Mouse (Mus musculus) gastrocnemius, adult 8-10 months (tissue): ENCODE results near the gene Cntrob. TPM values are rescaled to one million over a fixed set of nuclear protein-coding genes. Genes with fewer than 3 reads are reported as not detected.

Experiments
- DNase-seq, 2 experiments: peaks; one replicate each; pipeline ENCODE4 v3.0.0; 2022; ENCODE audit warnings: low spot score in 2 of 2
- total RNA-seq, 4 experiments: library from RNA; stranded (reverse); gene quantifications; 2 replicates each; pipeline ENCODE4 v1.2.4; 2022

The Cntrob gene
- total RNA-seq, 4 experiments from 2014 or later, result 0.72 to 1.5 (median 0.88) TPM

DNA sequence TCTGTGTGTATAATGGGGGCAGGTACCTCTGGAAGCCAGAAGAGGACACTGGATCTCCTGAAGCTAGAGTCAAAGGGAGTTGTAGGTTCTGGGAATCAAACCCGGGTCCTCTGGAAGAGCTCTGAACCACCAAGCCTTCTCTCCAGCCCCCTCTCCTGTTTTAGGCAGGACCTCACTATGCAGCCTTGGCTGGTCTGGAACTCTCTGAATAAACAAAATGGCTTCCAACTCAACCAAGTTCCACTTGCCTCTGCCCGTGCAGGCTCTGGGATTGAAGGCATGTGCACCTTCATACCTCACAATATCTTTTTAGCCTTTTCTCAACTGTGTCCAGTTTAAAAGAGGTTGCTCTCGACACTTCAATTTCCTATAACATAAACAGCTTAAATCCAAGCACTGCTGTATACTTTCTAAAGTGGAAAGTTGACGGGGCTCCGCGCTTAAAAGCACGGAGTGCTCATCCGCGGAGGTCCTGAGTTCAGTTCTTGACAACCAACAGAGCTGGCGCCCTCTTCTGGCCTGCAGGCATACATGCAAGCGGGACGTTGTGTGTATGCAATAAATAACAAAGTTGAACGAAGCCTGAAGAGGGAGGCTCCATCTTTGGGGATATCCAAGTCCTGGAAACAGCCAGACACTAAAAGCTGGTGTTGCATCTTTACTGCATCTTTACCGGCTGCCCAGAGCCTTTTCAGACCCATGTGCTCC lies 72.3 kb downstream of the Cntrob start:
- no peak for DNase-seq

DNA sequence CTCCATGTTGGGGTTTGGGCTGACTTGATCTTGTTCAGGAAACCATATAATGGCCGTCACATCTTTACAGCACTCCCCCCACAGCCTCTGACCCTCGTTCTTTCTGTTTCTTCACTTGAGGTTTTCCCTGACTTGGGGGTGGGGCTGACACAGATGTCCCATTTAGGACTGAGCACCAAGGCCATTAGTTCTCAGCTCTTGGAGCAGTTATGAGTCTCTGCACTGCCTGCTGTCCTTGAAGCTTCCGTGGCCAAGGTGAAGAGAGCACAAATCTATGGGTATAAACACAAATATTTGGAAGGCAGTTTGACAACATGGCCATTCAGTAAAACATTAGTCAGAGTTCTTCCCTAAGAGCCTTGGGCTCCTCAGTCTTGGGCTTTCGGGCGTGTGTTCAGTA lies 73.5 kb downstream of the Cntrob start:
- no peak for DNase-seq

Other genes starting within 250 kb of the Cntrob start
- 10 to 100 TPM; 31.4 to 39.6 (median 35.6) TPM for gene Vamp2, start 235.3 kb downstream of the Cntrob start, total RNA-seq
- 10 to 100 TPM; 58.8 to 81.4 (median 70.4) TPM for gene Per1, start 228.6 kb downstream of the Cntrob start, total RNA-seq
- not detected for gene Hes7, start 203.4 kb downstream of the Cntrob start, total RNA-seq
- gene 9130213A22Rik, start 201.2 kb downstream of the Cntrob start, total RNA-seq, result under 1 TPM in 1 of 4 experiments, not detected in 3; 0.18 TPM
- under 1 TPM in 1 of 4 experiments, not detected in 3; 0.21 TPM for gene Aloxe3, start 197.9 kb downstream of the Cntrob start, total RNA-seq
- not detected for gene Alox12b, start 166.8 kb downstream of the Cntrob start, total RNA-seq
- not detected for gene Alox8, start 125.9 kb downstream of the Cntrob start, total RNA-seq
- not detected for gene Gucy2e, start 86.7 kb downstream of the Cntrob start, total RNA-seq
- 10 to 100 TPM; 33.6 to 42.2 (median 37.9) TPM for gene Trappc1, start 205 bp upstream of the Cntrob start, total RNA-seq
- under 1 TPM in 1 of 4 experiments, not detected in 3; 0.13 TPM for gene Kcnab3, start 2.5 kb upstream of the Cntrob start, total RNA-seq
- gene Rnf227, start 16.7 kb upstream of the Cntrob start, total RNA-seq, result under 1 TPM in 1 of 4 experiments, not detected in 3; 0.22 TPM
- 1 to 10 TPM; 4.2 to 9.0 (median 5.5) TPM for gene Chd3, start 45.6 kb upstream of the Cntrob start, total RNA-seq
- 10 to 100 TPM; 73.2 to 78.1 (median 75.7) TPM for gene Naa38, start 71.7 kb upstream of the Cntrob start, total RNA-seq
- gene Cyb5d1, start 71.9 kb upstream of the Cntrob start, total RNA-seq, result 10 to 100 TPM; 33.2 to 38.0 (median 36.7) TPM
- 1 to 10 TPM; 4.1 to 4.6 (median 4.1) TPM for gene Tmem88, start 74.5 kb upstream of the Cntrob start, total RNA-seq
- 10 to 100 TPM; 19.1 to 22.9 (median 20.8) TPM for gene Kdm6b, start 89.9 kb upstream of the Cntrob start, total RNA-seq
- gene Dnah2, start 225.3 kb upstream of the Cntrob start, total RNA-seq, result under 1 TPM in 3 of 4 experiments, not detected in 1; 0.02 to 0.68 (median 0.05) TPM
- gene Efnb3, start 236.4 kb upstream of the Cntrob start, total RNA-seq, result under 1 TPM; 0.31 to 0.46 (median 0.35) TPM